Mouse (Mus musculus) megakaryocyte, embryonic 14.5 days (primary cell): ENCODE results near the gene Fktn.

Experiments used
- FLI1 ChIP-seq: IDR thresholded peaks from 2 replicates; pipeline ENCODE4 v1.6.1; 2012; ENCODE audit warnings: low read length, inconsistent platforms, mixed read lengths
- GATA1 ChIP-seq: IDR thresholded peaks from 3 replicates; pipeline ENCODE4 v1.6.1; 2012; ENCODE audit warnings: mixed read lengths, low read length, inconsistent platforms, borderline replicate concordance

- no peak for TF ChIP-seq FLI1
- no peak for TF ChIP-seq GATA1
Observed at GRCm38 (mm10) chr4:53770958-53771735, 57.3 kb downstream of the Fktn start.
